Mouse (Mus musculus) cerebellum, adult 2 months (tissue): Measurements from ENCODE around the gene Dhx38.

Experiments
- CTCF ChIP-seq: fragments of 200-500 bp; IDR thresholded peaks from 2 replicates; pipeline ENCODE4 v1.5.1; 2011; ENCODE audit warnings: low read depth, mild to moderate bottlenecking, control low read depth, low read length, moderate library complexity, borderline replicate concordance; ENCODE audit not compliant: insufficient read depth
- POLR2A ChIP-seq: fragments of 200-500 bp; IDR thresholded peaks from 2 replicates; pipeline ENCODE4 v1.6.1; 2011; ENCODE audit warnings: low read length, control low read depth, borderline replicate concordance; ENCODE audit not compliant: insufficient read depth

DNA sequence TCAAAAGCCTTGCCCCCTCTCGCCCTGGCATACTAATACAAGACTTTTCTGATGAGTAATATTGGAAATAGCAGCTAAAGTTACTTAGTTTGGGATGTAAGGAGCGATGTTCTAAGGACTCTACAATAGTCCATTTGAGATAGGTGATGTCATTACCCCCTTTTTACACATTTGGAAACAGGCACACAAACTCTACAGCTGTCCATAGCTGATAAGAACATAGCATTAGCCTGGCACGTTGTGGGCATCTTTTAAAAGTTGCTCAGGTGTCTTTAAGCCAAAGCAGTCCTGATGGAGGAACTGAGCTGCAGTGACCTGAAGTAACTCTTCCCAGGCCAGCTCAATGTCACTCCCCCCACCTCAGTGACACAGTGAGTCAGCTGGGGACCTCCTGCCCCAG, 25.7 kb upstream of the Dhx38 start:
- TF ChIP-seq POLR2A (no peak), CTCF (no peak)
